Mouse (Mus musculus): Measurements from ENCODE around the gene 1700011M02Rik. TPM values are rescaled to one million over a fixed set of nuclear protein-coding genes. Genes with fewer than 3 reads are reported as not detected.
A peak's percentile ranks its signal among the peaks of the same experiment; 100 is the strongest.
"Not testable (repeated sequence)": the region's sequence is repeated elsewhere in the genome, so short reads cannot be mapped to it uniquely, and the experiment has no call there.

Gene 1700011M02Rik
- not detected for total RNA-seq (2021)
- long read RNA-seq, experiment 1: 0 reads
- long read RNA-seq, experiment 2: 0 reads

GRCm38 (mm10) chrX:102908587-102908986 lies at the start of gene 1700011M02Rik, which contains the start of gene Dmrtc1a:
1700011M02Rik (plus strand) TSS chrX:102908905.
Dmrtc1a (minus strand) TSS chrX:102908687.
- not testable (repeated sequence) for DNase-seq (ENCODE audit: low spot score in 2 of 2); H3K27ac ChIP-seq; H3K4me3 ChIP-seq

GRCm38 (mm10) chrX:102867871-102868270 lies 40.8 kb upstream of the 1700011M02Rik start, which contains the start of gene 1700031F05Rik:
1700031F05Rik (minus strand) TSS chrX:102867971.
- no peak for DNase-seq (ENCODE audit: low spot score in 2 of 2)
- TF ChIP-seq CTCF (conservative IDR thresholded peaks at IDR 0.05): no peak
- no peak within 1 kb of the TSS for H3K4me3 ChIP-seq
- H3K27ac ChIP-seq: no peak within 1 kb of the TSS

DNA sequence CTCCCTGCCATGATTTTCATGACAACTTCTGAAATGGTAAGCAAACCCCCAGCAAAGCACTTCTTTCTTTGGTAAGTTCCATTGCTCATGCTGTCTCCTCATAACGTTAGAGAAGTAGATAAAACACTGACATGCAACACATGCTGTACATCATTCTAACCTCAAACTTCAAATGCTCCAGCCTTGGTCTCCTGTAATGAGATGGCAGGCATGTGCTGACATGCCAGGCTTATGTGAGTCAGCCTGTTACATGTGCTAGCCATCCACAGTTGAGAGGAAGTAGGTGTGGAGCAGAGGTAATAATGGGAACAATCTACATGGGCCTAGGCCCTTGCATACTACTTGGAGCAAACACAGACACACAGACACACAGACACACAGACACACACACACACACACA lies 6.1 kb downstream of the 1700011M02Rik start:
- DNase-seq (ENCODE audit: low spot score in 2 of 2); H3K4me3 ChIP-seq; H3K27ac ChIP-seq: not testable (repeated sequence)

DNA sequence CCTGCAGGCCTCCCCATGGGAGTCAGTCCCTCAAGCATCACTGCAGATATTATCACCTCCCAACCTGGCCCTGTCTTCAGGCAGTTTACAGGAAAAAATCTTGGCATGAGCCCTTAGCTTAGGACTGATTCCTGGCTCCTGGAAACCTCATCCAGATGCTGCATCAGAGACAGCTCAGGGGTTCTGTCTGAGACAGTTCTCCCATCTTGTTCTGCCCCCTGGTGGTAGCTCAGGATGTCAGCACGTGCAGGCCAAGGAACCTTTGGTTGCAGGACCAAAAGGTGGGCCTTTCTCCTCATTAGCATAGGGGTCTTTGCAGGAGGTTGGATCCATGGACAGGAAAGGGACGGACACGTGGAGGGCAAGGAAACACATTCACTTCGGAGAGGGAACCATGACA lies 18.0 kb downstream of the 1700011M02Rik start:
- peak; percentile 69 for TF ChIP-seq CTCF (conservative IDR thresholded peaks at IDR 0.05)
- not testable (repeated sequence) for H3K4me3 ChIP-seq, H3K27ac ChIP-seq
- peak; percentile 10 to 32 for DNase-seq (ENCODE audit: low spot score in 2 of 2)

- H3K27ac ChIP-seq; DNase-seq (ENCODE audit: low spot score in 2 of 2); H3K4me3 ChIP-seq: not testable (repeated sequence)
These were observed 19.4 kb downstream of the 1700011M02Rik start, which contains the start of gene 1700018G05Rik for GRCm38 (mm10) chrX:102928072-102928471. 1700018G05Rik (plus strand) TSS chrX:102928372.

GRCm38 (mm10) chrX:102932992-102933570 lies 24.4 kb downstream of the 1700011M02Rik start:
- peak overlapping the region; percentile 94 for H3K27ac ChIP-seq
- H3K4me3 ChIP-seq: peak overlapping the region; percentile 71
- DNase-seq (ENCODE audit: low spot score in 2 of 2): no peak
- TF ChIP-seq CTCF (conservative IDR thresholded peaks at IDR 0.05): no peak

GRCm38 (mm10) chrX:102933571-102934394 lies 25.1 kb downstream of the 1700011M02Rik start:
- DNase-seq (ENCODE audit: low spot score in 2 of 2): peak; percentile 27 to 70
- H3K27ac ChIP-seq: peak overlapping the region; percentile 94
- TF ChIP-seq CTCF (conservative IDR thresholded peaks at IDR 0.05): peak; percentile 89
- peak overlapping the region; percentile 71 for H3K4me3 ChIP-seq

DNA sequence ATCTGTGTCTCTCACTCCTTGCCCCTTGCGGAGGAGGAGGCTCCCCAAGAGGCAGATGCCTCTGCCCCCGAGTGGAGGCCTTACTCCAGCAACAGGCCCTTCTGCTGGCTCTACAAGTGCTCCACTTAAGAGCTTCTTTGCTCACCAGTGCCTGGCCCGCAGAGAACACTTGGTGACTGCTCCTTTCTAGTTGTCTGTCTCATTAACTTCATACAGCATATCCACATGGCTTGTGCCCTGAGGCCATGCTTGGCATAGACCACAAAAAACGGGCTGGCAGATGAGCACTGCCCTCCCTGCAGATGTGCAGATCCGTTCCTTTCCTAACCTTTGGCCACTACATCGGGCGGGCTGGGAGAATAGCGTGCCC lies 25.7 kb downstream of the 1700011M02Rik start:
- no peak for TF ChIP-seq CTCF (conservative IDR thresholded peaks at IDR 0.05)
- H3K27ac ChIP-seq: peak overlapping the region; percentile 94; the same call in 1 of the 2 replicates
- H3K4me3 ChIP-seq: peak overlapping the region; percentile 71; the same call in 1 of the 2 replicates
- DNase-seq (ENCODE audit: low spot score in 2 of 2): no peak

DNA sequence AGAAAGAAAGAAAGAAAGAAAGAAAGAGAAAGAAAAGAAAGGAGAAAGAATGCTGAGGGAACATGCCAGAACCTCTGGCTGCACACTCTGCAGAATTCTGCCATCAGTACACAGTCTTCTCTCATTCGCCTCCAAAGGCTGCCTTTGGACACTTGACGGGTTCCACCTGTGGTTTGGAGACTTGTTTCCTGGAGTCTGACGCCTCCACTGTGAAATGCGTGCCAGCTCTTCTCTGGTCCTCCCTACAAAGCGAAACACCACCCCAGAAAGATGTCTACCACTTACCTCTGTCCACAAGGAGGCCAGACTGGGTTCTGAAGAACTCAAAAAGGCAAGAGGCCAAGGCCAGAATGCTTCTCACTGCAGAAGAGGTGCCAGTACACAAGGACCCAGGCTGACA lies 28.0 kb downstream of the 1700011M02Rik start:
- DNase-seq (ENCODE audit: low spot score in 2 of 2): no peak
- no peak overlapping the region for H3K4me3 ChIP-seq
- no peak overlapping the region for H3K27ac ChIP-seq
- TF ChIP-seq CTCF (conservative IDR thresholded peaks at IDR 0.05): no peak

DNA sequence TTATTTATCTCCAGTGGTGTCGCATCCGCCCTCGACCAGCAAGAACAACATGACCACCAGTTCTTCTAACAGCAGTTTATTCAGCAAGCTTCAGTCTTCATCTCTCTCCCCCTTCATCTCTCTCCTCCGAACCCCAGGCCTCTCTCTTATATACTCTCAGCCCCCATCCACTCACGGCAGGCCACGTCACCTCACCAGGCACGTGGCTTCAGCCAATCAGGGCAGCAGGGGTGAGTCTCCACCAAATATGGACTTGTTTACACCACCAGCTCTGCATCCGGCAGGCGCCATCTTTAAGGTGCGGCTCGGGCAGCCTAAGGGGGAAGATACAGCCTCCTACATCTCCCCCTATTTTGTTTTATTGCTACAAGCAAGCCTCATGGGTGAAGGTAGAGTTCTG lies 41.4 kb downstream of the 1700011M02Rik start:
- H3K4me3 ChIP-seq: peak overlapping the region; percentile 17
- H3K27ac ChIP-seq: peak overlapping the region; percentile 43; the same call in 1 of the 2 replicates
- DNase-seq (ENCODE audit: low spot score in 2 of 2): peak in 1 of 2 experiments; percentile 22

- peak; percentile 79 for TF ChIP-seq CTCF (conservative IDR thresholded peaks at IDR 0.05)
- H3K4me3 ChIP-seq: no peak overlapping the region
- H3K27ac ChIP-seq: no peak overlapping the region
- peak in 1 of 2 experiments; percentile 17 for DNase-seq (ENCODE audit: low spot score in 2 of 2)
These were observed 50.2 kb downstream of the 1700011M02Rik start for GRCm38 (mm10) chrX:102958917-102959316.

Other genes with a start within 250 kb of the 1700011M02Rik start
- gene Gm3880, start 221.9 kb upstream of the 1700011M02Rik start, total RNA-seq (2021): not detected
- gene Gm9112, start 201.3 kb upstream of the 1700011M02Rik start, total RNA-seq (2021): not detected
- gene Dmrtc1b, start 201.0 kb upstream of the 1700011M02Rik start, total RNA-seq (2021): not detected
- not detected for gene Dmrtc1c1, start 105.9 kb upstream of the 1700011M02Rik start, total RNA-seq (2021)
- gene Dmrtc1c2, start 54.3 kb upstream of the 1700011M02Rik start, total RNA-seq (2021): not detected
- gene 1700031F05Rik, start 40.9 kb upstream of the 1700011M02Rik start, total RNA-seq (2021): not detected
- gene Dmrtc1a, start 218 bp upstream of the 1700011M02Rik start, total RNA-seq (2021): 1 to 10 TPM; 5.6 to 6.6 TPM
- not detected for gene 1700018G05Rik, start 19.5 kb downstream of the 1700011M02Rik start, total RNA-seq (2021)